Mouse (Mus musculus): ENCODE measurements at regions not wholly inside any gene's neighbourhood (a gene's known extent, or its start where the extent isn't known, plus 50 kb on each side); places are given as distances from the start of the nearest gene placed in this dataset.
"Not testable (repeated sequence)": the region's sequence is repeated elsewhere in the genome, so short reads cannot be mapped to it uniquely, and the experiment has no call there.

DNA sequence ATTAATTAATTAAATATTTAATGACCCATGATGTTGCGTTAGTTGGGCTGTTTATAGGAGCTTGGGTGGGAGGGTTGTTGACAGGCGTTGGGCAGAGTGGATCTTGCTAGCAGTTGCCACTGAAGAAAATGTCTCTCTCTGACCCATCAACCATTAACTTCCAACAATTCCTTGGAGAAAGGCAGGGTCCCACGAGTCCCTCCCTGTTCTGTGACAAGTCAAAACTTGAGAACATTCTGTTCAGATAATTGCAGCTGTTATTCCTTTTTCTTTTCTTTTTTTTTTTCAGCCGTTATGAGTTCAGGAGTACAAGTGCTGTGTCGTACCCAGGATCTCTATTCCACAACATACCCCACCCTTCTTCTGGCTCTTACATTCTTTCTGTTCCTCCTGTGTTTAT is 59.8 kb upstream of the Tnfrsf21 start:
- DNase-seq (ENCODE audit: low spot score in 2 of 2): no peak

DNA sequence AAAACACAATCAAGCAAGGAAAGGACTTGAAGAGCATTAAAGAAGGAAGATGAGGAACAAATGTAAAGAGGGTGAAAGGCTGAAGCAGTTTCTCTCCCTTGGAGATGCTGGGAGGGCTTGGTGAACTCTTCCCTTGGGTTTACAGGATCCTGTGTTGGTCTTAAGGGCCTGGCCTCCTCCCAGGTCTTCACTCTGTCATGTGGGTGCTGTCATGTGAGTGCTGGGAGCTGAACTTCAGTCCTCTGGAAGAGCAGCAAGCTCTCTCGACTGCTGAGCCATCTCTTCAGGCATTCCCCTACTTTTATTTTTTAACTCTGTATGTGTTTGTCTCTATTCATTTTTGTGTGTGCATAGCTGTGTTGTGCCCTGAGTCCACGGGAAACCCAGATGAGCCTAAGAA is 61.6 kb upstream of the Tnfrsf21 start:
- DNase-seq (ENCODE audit: low spot score in 2 of 2): no peak

DNA sequence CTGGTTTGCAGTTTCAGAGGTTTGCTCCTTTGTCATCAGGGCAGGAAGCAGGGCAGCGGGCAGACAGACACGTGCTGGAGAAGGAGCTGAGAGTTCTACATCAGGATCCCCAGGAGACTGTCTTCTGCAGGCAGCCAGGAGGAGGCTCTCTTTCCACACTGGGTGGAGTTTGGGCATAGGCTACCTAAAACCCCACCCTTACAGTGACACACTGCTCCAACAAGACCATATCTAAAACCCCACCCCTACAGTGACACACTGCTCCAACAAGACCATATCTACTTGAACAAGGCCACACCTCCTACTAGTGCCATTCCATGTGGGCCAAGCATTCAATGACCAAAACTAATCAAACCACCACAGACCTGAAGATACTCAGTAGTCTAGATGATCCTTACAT is 68.0 kb upstream of the Cd2ap start:
- DNase-seq (ENCODE audit: low spot score in 2 of 2): no peak

DNA sequence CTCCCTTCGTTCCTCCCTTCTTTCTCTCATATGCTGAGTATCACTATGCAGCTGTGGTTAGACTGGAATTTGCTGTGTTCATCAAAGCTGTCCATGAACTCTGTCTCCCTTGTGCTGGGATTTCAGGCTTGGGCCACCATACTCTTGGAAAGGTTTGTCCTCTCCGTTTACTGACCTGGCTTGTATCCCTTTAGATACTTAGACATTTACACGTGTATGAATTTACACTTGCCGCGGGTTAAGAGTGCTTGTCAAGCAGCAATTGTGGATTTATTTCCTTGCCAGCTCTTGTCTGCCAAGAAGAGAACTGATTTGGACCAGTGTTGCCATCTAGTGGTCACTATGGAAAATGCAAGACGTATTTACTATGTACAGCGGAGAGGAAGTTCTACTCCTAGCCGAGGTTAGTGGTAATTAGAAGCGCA is 66.8 kb upstream of the Cd2ap start:
- DNase-seq (ENCODE audit: low spot score in 2 of 2): peak; percentile 69 to 73

DNA sequence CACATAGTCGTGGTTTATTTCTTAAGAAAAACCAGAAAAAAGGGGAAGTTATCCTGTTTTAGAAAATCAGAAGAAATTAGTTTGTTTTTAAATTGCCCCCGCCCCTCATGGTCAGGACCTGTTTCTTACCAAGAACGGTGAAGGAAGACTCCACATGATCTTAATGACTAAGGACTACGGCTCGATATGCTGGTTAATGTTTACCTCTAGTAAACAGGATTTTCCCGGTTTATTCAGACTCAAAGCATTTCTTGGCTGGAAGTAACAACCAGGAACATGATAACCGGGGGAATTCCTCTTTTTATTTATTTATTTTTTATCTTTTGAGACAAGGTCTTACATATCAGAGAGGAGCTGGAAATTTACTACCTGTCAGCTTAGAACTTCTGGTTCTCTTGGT is 63.0 kb upstream of the Cd2ap start:
- DNase-seq (ENCODE audit: low spot score in 2 of 2): no peak

DNA sequence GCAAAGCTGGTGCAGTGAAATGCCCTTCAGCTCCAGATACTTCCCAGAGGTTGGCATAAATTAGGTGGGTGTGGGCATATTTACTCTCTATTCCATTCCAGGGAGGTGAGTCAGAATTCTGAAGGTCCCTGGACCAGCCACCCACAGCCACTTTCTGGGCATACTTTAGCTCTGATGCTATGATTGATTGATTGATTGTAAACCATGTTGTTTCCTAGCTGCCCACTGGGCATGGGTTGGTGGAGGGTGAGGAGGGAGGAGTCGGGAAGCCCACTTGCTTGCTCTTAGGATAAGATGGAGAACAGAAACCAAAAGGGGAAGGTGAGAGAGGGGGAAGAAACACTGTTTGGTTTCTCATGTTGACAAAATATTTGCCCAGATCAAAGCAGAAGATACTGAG is 62.1 kb upstream of the Cd2ap start:
- no peak for DNase-seq (ENCODE audit: low spot score in 2 of 2)

DNA sequence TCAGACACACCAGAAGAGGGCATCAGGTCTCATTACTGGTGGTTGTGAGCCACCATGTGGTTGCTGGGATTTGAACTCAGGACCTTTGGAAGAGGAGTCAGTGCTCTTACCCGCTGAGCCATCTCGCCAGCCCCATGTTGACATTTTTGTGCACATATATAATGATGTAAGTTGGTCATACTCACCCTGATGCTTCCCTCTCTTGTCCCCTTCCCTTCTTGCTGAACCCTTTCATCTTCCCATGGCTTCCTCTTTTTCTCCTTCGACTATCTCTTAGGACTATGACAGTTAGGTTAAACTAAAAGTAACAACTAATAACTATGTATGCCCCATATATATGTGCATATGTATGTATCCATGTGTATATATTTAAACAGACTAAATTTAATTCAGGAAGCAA is 61.0 kb upstream of the Cd2ap start:
- not testable (repeated sequence) for DNase-seq (ENCODE audit: low spot score in 2 of 2)

DNA sequence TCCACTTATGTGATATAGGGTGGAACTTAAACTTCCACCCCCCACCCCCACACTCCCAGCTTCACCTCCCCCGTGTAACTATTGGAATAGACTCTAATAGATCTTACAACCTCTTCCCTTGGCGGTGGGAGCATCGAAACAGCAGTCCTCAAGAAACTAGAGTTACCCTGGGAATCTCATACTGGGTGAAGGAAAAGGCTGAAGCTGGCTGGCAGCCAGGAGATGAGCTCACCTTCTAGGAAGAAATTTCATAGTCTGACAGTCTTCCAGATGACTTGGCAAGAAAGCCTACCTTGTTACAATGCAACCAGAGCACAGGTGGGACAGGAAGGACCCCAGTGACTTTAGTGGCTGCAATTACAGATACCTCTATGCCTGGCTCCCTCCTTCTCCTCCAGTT is 57.6 kb upstream of the Cd2ap start:
- peak; percentile 31 to 39 for DNase-seq (ENCODE audit: low spot score in 2 of 2)

DNA sequence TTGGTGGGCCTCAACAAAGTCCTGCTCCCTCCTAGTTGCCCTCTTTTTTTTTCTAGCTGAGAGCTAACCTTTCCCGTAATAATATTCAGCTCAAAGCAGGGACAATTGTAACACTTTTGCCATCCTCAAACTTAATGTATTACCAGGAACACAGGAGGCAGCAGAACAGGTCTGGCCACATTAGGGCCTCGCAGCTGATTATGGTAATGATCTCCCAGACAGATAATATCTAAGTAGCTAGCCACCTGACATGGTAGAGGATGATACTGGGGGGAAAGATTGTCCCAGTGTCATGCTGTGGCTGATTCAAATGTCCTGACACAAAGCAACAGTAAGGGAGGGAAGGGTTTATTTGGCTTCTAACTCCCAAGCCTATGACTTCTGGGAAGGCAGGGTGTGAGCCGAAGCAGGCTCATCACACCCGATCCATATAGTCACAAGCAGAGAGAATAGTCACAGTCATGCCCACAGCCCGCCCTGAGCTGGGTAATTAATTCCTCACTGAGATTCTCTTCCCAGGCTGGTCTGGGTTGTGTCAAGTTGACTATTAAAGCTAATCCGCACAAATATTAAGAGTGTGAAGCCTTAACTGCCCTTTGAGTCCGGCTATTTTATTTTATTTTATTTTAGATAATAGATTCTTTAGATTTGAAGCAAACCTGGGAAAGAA is 57.0 kb upstream of the Cd2ap start:
- DNase-seq (ENCODE audit: low spot score in 2 of 2): no peak

DNA sequence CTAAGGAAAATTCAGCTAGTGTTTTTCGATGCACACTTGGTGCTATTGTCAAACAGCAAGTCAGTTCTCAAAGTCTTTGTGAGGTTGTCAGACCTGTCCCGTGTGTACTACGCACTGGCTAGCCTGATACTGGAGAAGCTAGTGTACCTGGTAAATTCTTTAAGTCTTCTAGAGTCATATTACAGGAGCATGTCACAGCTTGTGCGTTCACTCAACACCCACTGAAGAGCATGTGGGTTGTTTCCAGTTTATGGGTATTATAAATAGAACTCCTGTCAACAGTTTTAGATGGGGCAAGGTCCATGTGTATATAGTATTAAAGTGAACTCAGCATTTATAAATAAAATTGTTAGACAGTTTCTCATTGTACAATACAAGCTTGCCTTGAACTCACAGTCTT is 50.9 kb upstream of the Cd2ap start:
- DNase-seq (ENCODE audit: low spot score in 2 of 2): no peak
